Mouse (Mus musculus): Measurements from ENCODE around the gene Wipf2.

DNA sequence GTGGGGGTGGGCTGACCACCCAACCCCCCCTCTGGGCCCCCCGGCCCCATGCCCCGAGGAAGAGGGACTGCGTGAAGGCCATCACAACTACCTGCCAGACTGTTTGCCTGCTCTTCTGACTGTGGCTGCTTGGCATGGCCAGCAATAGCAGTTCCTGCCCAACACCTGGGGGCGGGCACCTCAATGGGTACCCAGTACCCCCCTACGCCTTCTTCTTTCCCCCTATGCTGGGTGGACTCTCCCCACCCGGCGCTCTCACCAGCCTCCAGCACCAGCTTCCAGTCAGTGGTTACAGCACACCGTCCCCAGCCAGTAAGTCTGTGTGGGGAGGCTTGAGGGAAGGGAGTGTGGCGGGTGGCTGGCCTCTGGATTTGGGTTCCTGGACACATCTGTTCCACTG, 87.0 kb downstream of the Wipf2 start:
- TF ChIP-seq CTCF (IDR thresholded peaks at IDR 0.05; ENCODE audit: insufficient read depth, low read length) (no peak), POLR2A (IDR thresholded peaks at IDR 0.05; ENCODE audit: borderline replicate concordance, extremely low read depth, low read depth, low read length) (no peak)
